Mouse (Mus musculus) fibroblast of lung, adult 2 months (primary cell): ENCODE measurements at regions not wholly inside any gene's neighbourhood (a gene's known extent, or its start where the extent isn't known, plus 50 kb on each side); places are given as distances from the start of the nearest gene placed in this dataset.

Experiments used
- DNase-seq: peaks from one replicate; pipeline ENCODE4 v3.0.0-alpha.2; 2011; ENCODE audit warnings: low read depth

GRCm38 (mm10) chr15:21836110-21836509 lies 712.7 kb upstream of the Cdh18 start:
- no peak for DNase-seq

- DNase-seq = no peak
Observed at GRCm38 (mm10) chr15:21858540-21858939, 690.3 kb upstream of the Cdh18 start.

- DNase-seq = peak; percentile 2
Observed at GRCm38 (mm10) chr15:21885181-21885580, 663.6 kb upstream of the Cdh18 start.
